Mouse (Mus musculus) layer of hippocampus, adult 9-10 months (tissue): ENCODE data around the gene Neurl1b.

Experiments
- DNase-seq: peaks from one replicate; pipeline ENCODE4 v3.0.0; 2022; ENCODE audit warnings: low spot score

Gene Neurl1b

DNA sequence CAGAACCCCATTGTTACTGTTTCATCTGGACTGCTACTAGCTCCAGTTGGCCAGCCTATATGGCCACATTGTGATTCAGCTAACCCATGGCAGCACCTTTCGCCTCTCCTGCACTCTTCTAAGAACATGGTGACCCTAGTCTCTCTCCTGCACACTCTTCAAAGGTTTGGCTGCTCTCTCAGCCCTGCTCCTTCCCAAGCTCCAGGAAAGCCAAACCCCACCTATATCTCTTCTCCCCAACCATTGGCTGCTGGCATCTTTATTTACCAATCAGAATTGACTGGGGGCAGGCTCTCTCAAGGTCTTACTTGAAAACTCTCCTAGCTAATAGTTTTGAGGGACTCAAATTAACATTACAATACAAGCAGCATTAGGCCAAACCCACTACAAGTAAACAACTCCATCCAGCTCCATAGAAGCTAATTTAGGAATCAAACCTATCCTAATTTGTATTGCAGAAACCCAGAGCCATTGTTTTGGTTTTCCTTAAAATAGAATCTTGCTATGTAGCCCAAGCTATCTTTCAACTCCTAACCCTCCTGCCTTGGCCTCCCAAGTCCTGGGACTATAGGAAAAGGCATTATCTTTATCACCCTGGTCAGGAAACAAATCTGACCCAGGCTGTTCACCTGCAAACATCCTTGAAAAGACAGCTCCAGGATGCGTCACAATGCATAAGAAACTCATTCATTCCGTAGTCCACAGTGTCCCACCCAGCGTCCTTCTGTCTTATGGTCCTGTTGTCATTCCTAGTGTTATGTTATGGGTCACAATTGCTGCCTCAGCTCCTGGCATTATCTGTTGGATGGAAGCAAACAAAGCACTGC lies 80.2 kb downstream of the Neurl1b start:
- no peak for DNase-seq
